Mouse (Mus musculus) stomach, postnatal 0 days (tissue): ENCODE data around the gene Serhl. TPM values are rescaled to one million over a fixed set of nuclear protein-coding genes. Genes with fewer than 3 reads are reported as not detected.
A peak's percentile ranks its signal among the peaks of the same experiment; 100 is the strongest.

Source experiments
- ATAC-seq: fragments of 200-750 bp; cut with Nextera tagmentation; 2 replicates; pipeline ENCODE4 v1.8.0; 2017; ENCODE audit not compliant: low FRiP score, low TSS enrichment
- DNase-seq: peaks from one replicate; pipeline ENCODE4 v3.0.0-alpha.2; 2016; ENCODE audit warnings: low spot score
- H3K27ac ChIP-seq: fragments of 300-500 bp; sonication (generic); replicated peaks from 2 replicates; pipeline ENCODE4 v1.5.1; 2014; ENCODE audit warnings: mild to moderate bottlenecking, control low read depth
- H3K27me3 ChIP-seq: fragments of 300-500 bp; sonication (generic); 2 replicates; pipeline ENCODE4 v1.6.1; 2014; ENCODE audit warnings: low read length; ENCODE audit not compliant: control insufficient read depth, insufficient read depth
- H3K36me3 ChIP-seq: fragments of 300-500 bp; sonication (generic); 2 replicates; pipeline ENCODE4 v1.6.1; 2014; ENCODE audit warnings: low read length, mixed read lengths; ENCODE audit not compliant: control insufficient read depth, insufficient read depth
- H3K4me1 ChIP-seq: fragments of 300-500 bp; sonication (generic); replicated peaks from 2 replicates; pipeline ENCODE4 v1.6.1; 2014; ENCODE audit warnings: antibody characterized with exemption; ENCODE audit not compliant: control insufficient read depth, insufficient read depth
- H3K4me2 ChIP-seq: fragments of 300-500 bp; sonication (generic); replicated peaks from 2 replicates; pipeline ENCODE4 v1.6.1; 2014; ENCODE audit warnings: low read depth, mild to moderate bottlenecking, control low read depth, moderate library complexity
- H3K4me3 ChIP-seq: fragments of 300-500 bp; sonication (generic); 2 replicates; pipeline ENCODE4 v1.5.1; 2014; ENCODE audit warnings: low read depth, low read length, control low read depth
- H3K9ac ChIP-seq: fragments of 300-500 bp; sonication (generic); 2 replicates; pipeline ENCODE4 v1.6.1; 2014; ENCODE audit warnings: mild to moderate bottlenecking, low read length, control low read depth, mixed read lengths
- H3K9me3 ChIP-seq: fragments of 300-500 bp; sonication (generic); 2 replicates; pipeline ENCODE4 v1.6.1; 2016; ENCODE audit warnings: low read length; ENCODE audit not compliant: control insufficient read depth
- CTCF ChIP-seq: IDR thresholded peaks from 2 replicates; pipeline ENCODE4 v1.5.1; 2016; ENCODE audit warnings: antibody characterized with exemption, low read depth, mild to moderate bottlenecking, moderate library complexity
- EP300 ChIP-seq: optimal IDR thresholded peaks from 2 replicates; pipeline ENCODE3; 2016; ENCODE audit warnings: antibody characterized with exemption
- WGBS: fragments of 180-500 bp; shearing (Covaris S2); extraction: QIAGEN DNeasy Blood & Tissue Kit; methylation state at CpG from one replicate; pipeline ENCODE4 v1.1.7; 2014; 5-methylcytosine and 5-hydroxymethylcytosine counted together
- polyA plus RNA-seq: library from polyadenylated mRNA; unstranded; fragments of >200 nt; fragmentation: Nextera tagmentation; extraction: Ambion mirVana; gene quantifications from 2 replicates; pipeline ENCODE4 v1.2.1, GENCODE M21; 2015

The Serhl gene
- polyA plus RNA-seq, 1 experiment from 2014 or later, result 51.5 TPM

- 89% methylated on average over 7 of the region's 7 CpGs for WGBS
- no peak for ATAC-seq
Measured at GRCm38 (mm10) chr15:83111874-83112273, 22.6 kb downstream of the Serhl start.

GRCm38 (mm10) chr15:83112898-83113297 is 23.6 kb downstream of the Serhl start:
- Histone ChIP-seq H3K9ac (no peak overlapping the region), H3K27ac (no peak overlapping the region), H3K36me3 (peaks cover 13% of the 10 kb centered on the region), H3K27me3 (no peaks in the 10 kb centered on the region), H3K4me3 (no peak overlapping the region), H3K4me1 (no peaks in the 10 kb centered on the region), H3K9me3 (no peaks in the 10 kb centered on the region), H3K4me2 (no peak overlapping the region)
- ATAC-seq (peak; percentile 76), DNase-seq (peak; percentile 84)
- WGBS, result 11% methylated on average over 10 of the region's 11 CpGs
- TF ChIP-seq EP300 (no peak), CTCF (peak; percentile 88)

More at GRCm38 (mm10) chr15:83111874-83112273, 22.6 kb downstream of the Serhl start:
- Histone ChIP-seq H3K36me3 (peaks cover 7% of the 10 kb centered on the region), H3K27me3 (no peaks in the 10 kb centered on the region), H3K27ac (no peak overlapping the region), H3K4me3 (no peak overlapping the region), H3K4me1 (no peaks in the 10 kb centered on the region), H3K4me2 (no peak overlapping the region), H3K9me3 (no peaks in the 10 kb centered on the region), H3K9ac (no peak overlapping the region)
- DNase-seq, result no peak
- TF ChIP-seq CTCF, result no peak

- 79% methylated on average over 9 of the region's 9 CpGs for WGBS
- Histone ChIP-seq H3K9ac (no peak overlapping the region), H3K4me1 (no peaks in the 10 kb centered on the region), H3K27me3 (no peaks in the 10 kb centered on the region), H3K4me3 (no peak overlapping the region), H3K36me3 (peaks cover 18% of the 10 kb centered on the region), H3K27ac (no peak overlapping the region), H3K4me2 (no peak overlapping the region), H3K9me3 (no peaks in the 10 kb centered on the region)
- ATAC-seq (no peak), DNase-seq (no peak)
- TF ChIP-seq EP300, result no peak
- no peak for TF ChIP-seq CTCF
Measured at GRCm38 (mm10) chr15:83114106-83114505, 24.8 kb downstream of the Serhl start.

GRCm38 (mm10) chr15:83115071-83115470 is 25.8 kb downstream of the Serhl start:
- no peak overlapping the region for H3K9ac ChIP-seq
- WGBS, result 85% methylated on average over 6 of the region's 6 CpGs
- no peak overlapping the region for H3K27ac ChIP-seq
- H3K27me3 ChIP-seq, result no peaks in the 10 kb centered on the region
- peaks cover 22% of the 10 kb centered on the region for H3K36me3 ChIP-seq
- no peak for DNase-seq
- no peaks in the 10 kb centered on the region for H3K4me1 ChIP-seq
- no peak for ATAC-seq
- no peak overlapping the region for H3K4me2 ChIP-seq
- no peak for TF ChIP-seq CTCF
- no peak for TF ChIP-seq EP300
- H3K4me3 ChIP-seq, result no peak overlapping the region
- no peaks in the 10 kb centered on the region for H3K9me3 ChIP-seq

- no peaks in the 10 kb centered on the region for H3K4me1 ChIP-seq
- no peak for ATAC-seq
- H3K4me3 ChIP-seq, result no peak overlapping the region
- H3K9ac ChIP-seq, result no peak overlapping the region
- H3K27me3 ChIP-seq, result no peaks in the 10 kb centered on the region
- no peak overlapping the region for H3K4me2 ChIP-seq
- H3K9me3 ChIP-seq, result no peaks in the 10 kb centered on the region
- DNase-seq, result peak; percentile 66
- no peak overlapping the region for H3K27ac ChIP-seq
- peaks cover 22% of the 10 kb centered on the region for H3K36me3 ChIP-seq
- TF ChIP-seq CTCF, result peak; percentile 74
- TF ChIP-seq EP300, result no peak
- WGBS, result 53% methylated on average over 7 of the region's 7 CpGs
Measured at GRCm38 (mm10) chr15:83118360-83118759, 29.1 kb downstream of the Serhl start.

- H3K4me1 ChIP-seq, result no peaks in the 10 kb centered on the region
Measured at GRCm38 (mm10) chr15:83121709-83122565, 32.6 kb downstream of the Serhl start.

More at GRCm38 (mm10) chr15:83121709-83122565, 32.6 kb downstream of the Serhl start:
- peak; percentile 49; the same call in 1 of the 2 replicates for TF ChIP-seq CTCF
- TF ChIP-seq EP300, result no peak
- DNase-seq, result peak; percentile 71
- 4% methylated on average over 35 of the region's 43 CpGs for WGBS
- ATAC-seq, result peak; percentile 9; the same call in 1 of the 2 replicates
- H3K4me2 ChIP-seq, result peak overlapping the region; percentile 82
- H3K9me3 ChIP-seq, result no peaks in the 10 kb centered on the region
- peaks cover 25% of the 10 kb centered on the region for H3K36me3 ChIP-seq
- no peaks in the 10 kb centered on the region for H3K27me3 ChIP-seq
- H3K4me3 ChIP-seq, result peak overlapping the region; percentile 92
- peak overlapping the region; percentile 86 for H3K27ac ChIP-seq
- H3K9ac ChIP-seq, result peak overlapping the region; percentile 72
